Mouse (Mus musculus): ENCODE results near the gene Pax2.

DNA sequence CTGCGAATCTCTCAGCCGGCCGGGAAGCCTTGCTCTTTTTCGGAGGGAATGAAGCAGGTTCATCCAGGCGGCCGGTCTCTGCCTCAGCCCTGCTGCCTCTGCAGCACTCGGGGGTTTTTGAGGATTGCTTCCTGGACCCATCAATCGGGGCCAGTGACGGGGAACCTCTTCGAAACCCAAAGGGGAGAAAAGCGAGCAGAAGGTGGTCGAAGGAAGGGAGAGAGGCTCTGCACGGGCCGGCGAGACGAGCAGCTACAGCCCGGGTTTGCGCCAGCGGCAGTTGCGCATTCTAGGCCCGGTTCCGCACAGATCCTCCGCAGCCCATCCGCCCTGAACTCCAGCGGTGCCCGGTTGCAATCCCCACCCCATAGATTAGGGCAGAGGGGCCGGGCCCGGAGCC, 3.0 kb downstream of the Pax2 start:
- no peak for TF ChIP-seq CTCF (IDR thresholded peaks at IDR 0.05; ENCODE audit: insufficient read depth, low read length)
- no peak for TF ChIP-seq POLR2A (IDR thresholded peaks at IDR 0.05; ENCODE audit: borderline replicate concordance, extremely low read depth, low read depth, low read length)
